Mouse (Mus musculus): ENCODE measurements around the gene Frmd4a. TPM values are rescaled to one million over a fixed set of nuclear protein-coding genes. Genes with fewer than 3 reads are reported as not detected.

The Frmd4a gene
- total and polyA plus RNA-seq, 2 experiments from 2014 or later: 40.7 to 55.8 TPM

- no peak for TF ChIP-seq CTCF (IDR thresholded peaks at IDR 0.05; ENCODE audit: low read depth)
- Histone ChIP-seq H3K4me2 (ENCODE audit: low read depth, low read length) (no peak overlapping the region), H3K9me3 (ENCODE audit: low read length) (no peaks in the 10 kb centered on the region), H3K4me3 (ENCODE audit: low read length) (no peak overlapping the region), H3K4me1 (ENCODE audit: insufficient read depth, low read length) (no peaks in the 10 kb centered on the region), H3K36me3 (ENCODE audit: insufficient read depth, low read length) (no peaks in the 10 kb centered on the region), H3K27ac (no peak overlapping the region), H3K27me3 (ENCODE audit: insufficient read depth, low read length) (no peaks in the 10 kb centered on the region), H3K9ac (replicated peaks; ENCODE audit: low read length) (no peak overlapping the region)
- WGBS: 76% methylated on average over 4 of the region's 4 CpGs
- ATAC-seq: no peak
- no peak for DNase-seq (ENCODE audit: low spot score)
Measured at GRCm38 (mm10) chr2:4364908-4365307, 347.4 kb downstream of the Frmd4a start.

GRCm38 (mm10) chr2:4368544-4368943 lies 351.0 kb downstream of the Frmd4a start:
- H3K27ac ChIP-seq: no peak overlapping the region
- H3K36me3 ChIP-seq (ENCODE audit: insufficient read depth, low read length): no peaks in the 10 kb centered on the region
- 0 out of 2 replicates have a peak, but pooled peaks cover 2% of the 10 kb centered on the region for H3K4me1 ChIP-seq (ENCODE audit: insufficient read depth, low read length)
- no peak overlapping the region for H3K4me3 ChIP-seq (ENCODE audit: low read length)
- no peak for TF ChIP-seq CTCF (IDR thresholded peaks at IDR 0.05; ENCODE audit: low read depth)
- DNase-seq (ENCODE audit: low spot score) (no peak), ATAC-seq (no peak)
- H3K4me2 ChIP-seq (ENCODE audit: low read depth, low read length): no peak overlapping the region
- no peaks in the 10 kb centered on the region for H3K27me3 ChIP-seq (ENCODE audit: insufficient read depth, low read length)
- 72% methylated on average over 6 of the region's 6 CpGs for WGBS
- H3K9ac ChIP-seq (replicated peaks; ENCODE audit: low read length): no peak overlapping the region
- H3K9me3 ChIP-seq (ENCODE audit: low read length): no peaks in the 10 kb centered on the region

GRCm38 (mm10) chr2:4370499-4370898 lies 353.0 kb downstream of the Frmd4a start:
- 47% methylated on average over 7 of the region's 7 CpGs for WGBS
- DNase-seq (ENCODE audit: low spot score) (no peak), ATAC-seq (no peak)
- no peak overlapping the region for H3K4me3 ChIP-seq (ENCODE audit: low read length)
- no peak for TF ChIP-seq CTCF (IDR thresholded peaks at IDR 0.05; ENCODE audit: low read depth)
- H3K27ac ChIP-seq: peak overlapping the region; percentile 12; the same call in 1 of the 2 replicates
- no peak overlapping the region for H3K9ac ChIP-seq (replicated peaks; ENCODE audit: low read length)
- no peaks in the 10 kb centered on the region for H3K36me3 ChIP-seq (ENCODE audit: insufficient read depth, low read length)
- H3K4me2 ChIP-seq (ENCODE audit: low read depth, low read length): no peak overlapping the region
- H3K4me1 ChIP-seq (ENCODE audit: insufficient read depth, low read length): 0 out of 2 replicates have a peak, but pooled peaks cover 2% of the 10 kb centered on the region
- no peaks in the 10 kb centered on the region for H3K27me3 ChIP-seq (ENCODE audit: insufficient read depth, low read length)
- no peaks in the 10 kb centered on the region for H3K9me3 ChIP-seq (ENCODE audit: low read length)

- no peak overlapping the region for H3K4me3 ChIP-seq (ENCODE audit: low read length)
- no peaks in the 10 kb centered on the region for H3K27me3 ChIP-seq (ENCODE audit: insufficient read depth, low read length)
- DNase-seq (ENCODE audit: low spot score) (peak; percentile 72), ATAC-seq (peak; percentile 76)
- H3K4me1 ChIP-seq (ENCODE audit: insufficient read depth, low read length): 0 out of 2 replicates have a peak, but pooled peaks cover 2% of the 10 kb centered on the region
- H3K27ac ChIP-seq: peak overlapping the region; percentile 12; the same call in 1 of the 2 replicates
- no peaks in the 10 kb centered on the region for H3K36me3 ChIP-seq (ENCODE audit: insufficient read depth, low read length)
- no peaks in the 10 kb centered on the region for H3K9me3 ChIP-seq (ENCODE audit: low read length)
- no peak for TF ChIP-seq CTCF (IDR thresholded peaks at IDR 0.05; ENCODE audit: low read depth)
- H3K4me2 ChIP-seq (ENCODE audit: low read depth, low read length): no peak overlapping the region
- no peak overlapping the region for H3K9ac ChIP-seq (replicated peaks; ENCODE audit: low read length)
- WGBS: 78% methylated on average over 1 of the region's 1 CpGs
Measured at GRCm38 (mm10) chr2:4371341-4371740, 353.8 kb downstream of the Frmd4a start.

GRCm38 (mm10) chr2:4378844-4379243 lies 361.3 kb downstream of the Frmd4a start:
- TF ChIP-seq CTCF (IDR thresholded peaks at IDR 0.05; ENCODE audit: low read depth): no peak
- 95% methylated on average over 3 of the region's 3 CpGs for WGBS
- H3K9ac ChIP-seq (replicated peaks; ENCODE audit: low read length): no peak overlapping the region
- ATAC-seq: no peak
- H3K36me3 ChIP-seq (ENCODE audit: insufficient read depth, low read length): no peaks in the 10 kb centered on the region
- DNase-seq (ENCODE audit: low spot score): no peak
- H3K4me1 ChIP-seq (ENCODE audit: insufficient read depth, low read length): no peaks in the 10 kb centered on the region
- H3K27ac ChIP-seq: no peak overlapping the region
- no peak overlapping the region for H3K4me3 ChIP-seq (ENCODE audit: low read length)
- H3K27me3 ChIP-seq (ENCODE audit: insufficient read depth, low read length): no peaks in the 10 kb centered on the region
- no peaks in the 10 kb centered on the region for H3K9me3 ChIP-seq (ENCODE audit: low read length)
- no peak overlapping the region for H3K4me2 ChIP-seq (ENCODE audit: low read depth, low read length)

- H3K36me3 ChIP-seq (ENCODE audit: insufficient read depth, low read length): no peaks in the 10 kb centered on the region
- H3K4me2 ChIP-seq (ENCODE audit: low read depth, low read length): no peak overlapping the region
- DNase-seq (ENCODE audit: low spot score) (no peak), ATAC-seq (no peak)
- no peaks in the 10 kb centered on the region for H3K4me1 ChIP-seq (ENCODE audit: insufficient read depth, low read length)
- WGBS: 86% methylated on average over 6 of the region's 6 CpGs
- H3K27me3 ChIP-seq (ENCODE audit: insufficient read depth, low read length): no peaks in the 10 kb centered on the region
- no peak for TF ChIP-seq CTCF (IDR thresholded peaks at IDR 0.05; ENCODE audit: low read depth)
- H3K9ac ChIP-seq (replicated peaks; ENCODE audit: low read length): no peak overlapping the region
- H3K9me3 ChIP-seq (ENCODE audit: low read length): no peaks in the 10 kb centered on the region
- H3K4me3 ChIP-seq (ENCODE audit: low read length): no peak overlapping the region
- no peak overlapping the region for H3K27ac ChIP-seq
Measured at GRCm38 (mm10) chr2:4380435-4380834, 362.9 kb downstream of the Frmd4a start.

GRCm38 (mm10) chr2:4380926-4381325 lies 363.4 kb downstream of the Frmd4a start:
- H3K4me1 ChIP-seq (ENCODE audit: insufficient read depth, low read length): no peaks in the 10 kb centered on the region
- no peak overlapping the region for H3K4me3 ChIP-seq (ENCODE audit: low read length)
- no peak for TF ChIP-seq CTCF (IDR thresholded peaks at IDR 0.05; ENCODE audit: low read depth)
- H3K4me2 ChIP-seq (ENCODE audit: low read depth, low read length): no peak overlapping the region
- no peaks in the 10 kb centered on the region for H3K36me3 ChIP-seq (ENCODE audit: insufficient read depth, low read length)
- ATAC-seq (no peak), DNase-seq (ENCODE audit: low spot score) (no peak)
- no peaks in the 10 kb centered on the region for H3K9me3 ChIP-seq (ENCODE audit: low read length)
- no peak overlapping the region for H3K9ac ChIP-seq (replicated peaks; ENCODE audit: low read length)
- WGBS: 93% methylated on average over 5 of the region's 5 CpGs
- no peaks in the 10 kb centered on the region for H3K27me3 ChIP-seq (ENCODE audit: insufficient read depth, low read length)
- H3K27ac ChIP-seq: no peak overlapping the region

Measured in hindbrain, postnatal 0 days (tissue).